Mouse (Mus musculus): ENCODE data around the gene Ralgapa1. TPM values are rescaled to one million over a fixed set of nuclear protein-coding genes. Genes with fewer than 3 reads are reported as not detected.
"Not testable (repeated sequence)": the region's sequence is repeated elsewhere in the genome, so short reads cannot be mapped to it uniquely, and the experiment has no call there.

Gene Ralgapa1
- polyA plus RNA-seq, 1 experiment from 2014 or later, result 28.4 TPM

GRCm38 (mm10) chr12:55557866-55558265 lies 263.1 kb downstream of the Ralgapa1 start:
- no peaks in the 10 kb centered on the region for H3K27me3 ChIP-seq
- no peak overlapping the region for H3K27ac ChIP-seq
- 74% methylated on average over 6 of the region's 6 CpGs for WGBS
- H3K4me3 ChIP-seq, result no peak overlapping the region
- no peaks in the 10 kb centered on the region for H3K36me3 ChIP-seq
- no peak overlapping the region for H3K4me2 ChIP-seq (replicated peaks)
- H3K4me1 ChIP-seq, result peaks cover 6% of the 10 kb centered on the region; the same call in 1 of the 2 replicates
- no peak overlapping the region for H3K9ac ChIP-seq
- no peak for ATAC-seq (ENCODE audit: low FRiP score)
- H3K9me3 ChIP-seq (replicated peaks), result no peaks in the 10 kb centered on the region

DNA sequence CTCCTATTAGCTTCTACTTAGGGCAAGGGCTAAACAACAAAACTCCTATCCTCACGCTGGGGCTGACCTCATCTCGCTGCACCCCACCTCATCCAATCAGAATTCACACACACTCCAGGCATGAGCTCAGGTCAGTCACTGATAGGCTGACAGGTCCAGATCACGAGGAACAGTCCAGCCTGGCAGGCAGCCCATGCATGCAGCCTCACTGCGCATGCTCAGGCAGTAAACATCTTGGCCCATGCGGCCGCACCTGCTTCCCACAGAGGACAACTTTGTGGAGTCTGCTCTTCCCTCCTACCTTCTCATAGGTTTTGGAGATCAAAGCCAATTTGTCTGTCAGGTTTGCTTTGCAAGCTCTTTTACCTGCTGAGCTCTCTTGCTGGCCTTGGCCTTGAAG lies 266.1 kb downstream of the Ralgapa1 start:
- H3K27ac ChIP-seq; ATAC-seq (ENCODE audit: low FRiP score): not testable (repeated sequence)
- 80% methylated on average over 6 of the region's 6 CpGs for WGBS

More for the DNA sequence above, 266.1 kb downstream of the Ralgapa1 start:
- not testable (repeated sequence) for H3K4me1 ChIP-seq; H3K4me2 ChIP-seq (replicated peaks); H3K36me3 ChIP-seq; H3K9ac ChIP-seq; H3K27me3 ChIP-seq; H3K9me3 ChIP-seq (replicated peaks); H3K4me3 ChIP-seq

Small RNAs within 50 kb of the gene (microRNA-seq; reads per million reads assigned to microRNA genes)
- gene Gm23394, result 3.5 reads per million, percentile 5 among the genes with 10 or more reads in this experiment

Other genes starting within 250 kb of the Ralgapa1 start
- gene Insm2, start 221.7 kb downstream of the Ralgapa1 start, polyA plus RNA-seq (2016; fragmentation: Nextera tagmentation; extraction: Ambion mirVana), result 1.8 and 2.6 TPM in 2 replicates
- 45.3 and 45.6 TPM in 2 replicates for gene Brms1l, start 15.2 kb upstream of the Ralgapa1 start, polyA plus RNA-seq (2016; fragmentation: Nextera tagmentation; extraction: Ambion mirVana)